Mouse (Mus musculus): ENCODE data around the gene Scn1b. TPM values are rescaled to one million over a fixed set of nuclear protein-coding genes. Genes with fewer than 3 reads are reported as not detected.

Scn1b gene
- polyA plus RNA-seq, 1 experiment from 2014 or later, result 4.4 TPM

DNA sequence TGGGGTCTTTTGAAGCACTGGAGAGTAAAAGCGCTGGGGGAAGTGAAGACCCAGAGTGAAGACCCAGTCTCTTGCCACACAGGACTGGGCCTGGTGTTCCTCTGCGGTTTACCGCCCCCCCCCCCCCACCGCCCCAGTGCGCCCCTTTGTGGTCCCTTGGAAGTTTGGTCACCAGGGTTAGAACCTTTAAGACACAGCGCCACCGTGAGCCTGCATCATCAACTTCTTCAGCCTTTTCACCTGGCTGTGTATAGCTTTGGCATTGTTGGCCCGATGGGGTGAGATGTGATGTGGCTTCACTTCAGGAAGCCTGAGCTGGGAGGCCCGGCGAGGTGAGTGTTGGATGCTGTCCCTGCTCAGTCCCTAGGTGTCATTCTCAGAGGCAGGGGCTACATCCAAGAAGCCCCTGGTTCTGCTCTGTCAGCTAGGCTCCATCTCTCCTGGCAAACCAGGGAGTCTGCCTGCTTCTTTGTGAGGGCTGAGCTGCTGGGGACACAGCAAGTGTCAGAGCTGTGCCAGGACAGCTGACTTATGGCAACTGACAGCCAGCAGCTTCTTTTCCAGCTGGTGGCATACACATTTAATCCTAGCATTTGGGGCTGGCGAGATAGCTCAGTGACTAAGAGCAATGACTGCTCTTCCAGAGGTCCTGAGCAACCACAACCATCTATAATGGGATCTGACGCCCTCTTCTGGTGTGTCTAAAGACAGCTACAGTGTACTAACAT is 31.9 kb downstream of the Scn1b start:
- WGBS, result 27% methylated on average over 11 of the region's 12 CpGs
- Histone ChIP-seq H3K9ac (replicated peaks) (no peak overlapping the region), H3K36me3 (no peaks in the 10 kb centered on the region), H3K4me1 (no peaks in the 10 kb centered on the region), H3K4me3 (no peak overlapping the region), H3K9me3 (no peaks in the 10 kb centered on the region), H3K4me2 (replicated peaks) (no peak overlapping the region), H3K27me3 (no peaks in the 10 kb centered on the region), H3K27ac (replicated peaks) (no peak overlapping the region)
- ATAC-seq (replicated peaks), result no peak

- Histone ChIP-seq H3K4me2 (replicated peaks) (no peak overlapping the region), H3K9me3 (no peaks in the 10 kb centered on the region), H3K27ac (replicated peaks) (no peak overlapping the region), H3K4me1 (0 out of 2 replicates have a peak, but pooled peaks cover 2% of the 10 kb centered on the region), H3K4me3 (no peak overlapping the region), H3K27me3 (no peaks in the 10 kb centered on the region), H3K36me3 (no peaks in the 10 kb centered on the region), H3K9ac (replicated peaks) (no peak overlapping the region)
- ATAC-seq (replicated peaks), result no peak
- WGBS, result 84% methylated on average over 2 of the region's 2 CpGs
Measured at GRCm38 (mm10) chr7:31089721-31090120, 37.1 kb downstream of the Scn1b start.

DNA sequence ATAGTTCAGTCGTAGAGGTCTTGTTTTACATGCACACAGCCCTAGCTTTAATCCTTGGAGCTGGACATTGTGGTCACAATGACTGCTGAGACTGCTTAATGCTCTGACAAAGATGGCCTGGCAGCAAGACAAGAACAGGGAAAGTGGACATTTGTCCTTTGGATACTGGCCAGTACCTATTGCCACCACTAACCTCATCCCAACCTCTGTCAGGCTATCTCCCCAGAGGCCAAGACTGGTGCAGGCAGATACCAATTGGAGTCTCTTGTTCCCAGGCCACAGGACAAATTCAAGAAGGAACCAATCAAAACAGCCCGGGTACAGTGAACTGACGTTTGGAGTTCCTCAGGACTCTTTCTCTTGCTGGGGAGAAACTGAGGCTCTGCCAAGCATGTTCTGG is 38.6 kb downstream of the Scn1b start:
- Histone ChIP-seq H3K4me2 (replicated peaks) (no peak overlapping the region), H3K9ac (replicated peaks) (no peak overlapping the region), H3K4me1 (0 out of 2 replicates have a peak, but pooled peaks cover 2% of the 10 kb centered on the region), H3K27ac (replicated peaks) (no peak overlapping the region), H3K27me3 (no peaks in the 10 kb centered on the region), H3K4me3 (no peak overlapping the region), H3K36me3 (no peaks in the 10 kb centered on the region), H3K9me3 (no peaks in the 10 kb centered on the region)
- no peak for ATAC-seq (replicated peaks)
- 63% methylated on average over 3 of the region's 3 CpGs for WGBS

- Histone ChIP-seq H3K4me3 (no peak overlapping the region), H3K9me3 (no peaks in the 10 kb centered on the region), H3K4me2 (replicated peaks) (no peak overlapping the region), H3K27me3 (no peaks in the 10 kb centered on the region), H3K4me1 (0 out of 2 replicates have a peak, but pooled peaks cover 2% of the 10 kb centered on the region), H3K27ac (replicated peaks) (no peak overlapping the region), H3K9ac (replicated peaks) (no peak overlapping the region), H3K36me3 (no peaks in the 10 kb centered on the region)
- no peak for ATAC-seq (replicated peaks)
- 80% methylated on average over 2 of the region's 2 CpGs for WGBS
Measured at GRCm38 (mm10) chr7:31087262-31087661, 39.5 kb downstream of the Scn1b start.

DNA sequence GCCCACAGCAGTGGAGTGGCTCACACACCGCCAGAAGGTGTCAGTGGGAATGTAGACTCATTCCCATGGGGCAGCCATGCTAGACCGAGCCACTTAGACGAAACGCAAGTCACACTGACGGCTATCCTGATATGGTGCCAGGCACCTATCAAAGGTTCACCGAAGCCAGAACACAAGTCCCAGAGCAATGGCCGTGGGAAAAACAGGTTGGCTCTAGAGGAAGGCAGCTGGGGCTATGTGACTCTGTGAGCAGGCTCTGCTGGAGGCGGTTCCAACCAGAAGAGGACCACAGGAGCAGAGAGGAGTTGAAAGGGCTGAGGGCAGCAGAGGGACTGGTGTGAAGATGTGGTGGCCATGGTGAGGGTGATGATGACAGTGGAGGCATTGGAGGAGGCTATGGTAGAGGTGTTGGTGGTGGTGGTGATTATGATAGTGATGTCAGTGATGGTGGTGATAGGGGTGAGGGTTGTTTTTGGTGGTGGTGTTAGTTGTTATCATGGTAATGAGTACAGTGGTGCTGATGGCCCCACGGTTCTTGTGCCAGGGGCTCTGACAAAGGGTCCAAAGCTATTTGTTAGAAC is 40.5 kb downstream of the Scn1b start:
- H3K27me3 ChIP-seq, result no peaks in the 10 kb centered on the region
- no peaks in the 10 kb centered on the region for H3K36me3 ChIP-seq
- no peak overlapping the region for H3K27ac ChIP-seq (replicated peaks)
- H3K4me3 ChIP-seq, result no peak overlapping the region
- no peak for ATAC-seq (replicated peaks)
- H3K9me3 ChIP-seq, result no peaks in the 10 kb centered on the region
- H3K9ac ChIP-seq (replicated peaks), result no peak overlapping the region
- H3K4me2 ChIP-seq (replicated peaks), result no peak overlapping the region
- H3K4me1 ChIP-seq, result 0 out of 2 replicates have a peak, but pooled peaks cover 2% of the 10 kb centered on the region
- WGBS, result 91% methylated on average over 9 of the region's 9 CpGs

DNA sequence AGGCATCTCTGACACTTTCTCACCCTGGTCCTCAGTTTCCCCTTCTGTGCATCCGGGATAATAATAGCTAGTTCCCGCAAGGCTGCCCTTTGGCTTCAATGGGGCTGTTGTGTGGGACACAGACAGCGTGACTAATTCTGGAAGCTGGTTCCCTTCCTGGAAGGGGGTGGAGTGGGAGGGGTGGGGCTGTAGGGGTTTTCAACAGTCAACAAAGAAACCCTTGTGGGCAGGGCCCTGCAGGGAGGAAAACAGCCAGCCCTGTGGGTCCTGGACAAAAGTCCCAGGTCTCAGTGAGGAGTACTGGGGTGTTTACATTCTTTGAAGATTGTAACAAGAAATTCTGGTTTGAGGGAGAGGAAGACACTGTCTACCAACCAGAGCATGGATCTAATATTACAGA is 41.6 kb downstream of the Scn1b start:
- Histone ChIP-seq H3K4me2 (replicated peaks) (no peak overlapping the region), H3K4me3 (no peak overlapping the region), H3K9me3 (no peaks in the 10 kb centered on the region), H3K27me3 (no peaks in the 10 kb centered on the region), H3K36me3 (no peaks in the 10 kb centered on the region), H3K9ac (replicated peaks) (no peak overlapping the region), H3K27ac (replicated peaks) (no peak overlapping the region), H3K4me1 (0 out of 2 replicates have a peak, but pooled peaks cover 2% of the 10 kb centered on the region)
- 9% methylated on average over 3 of the region's 3 CpGs for WGBS
- ATAC-seq (replicated peaks), result no peak

GRCm38 (mm10) chr7:31084140-31084539 is 42.7 kb downstream of the Scn1b start:
- 58% methylated on average over 9 of the region's 9 CpGs for WGBS
- Histone ChIP-seq H3K4me2 (replicated peaks) (no peak overlapping the region), H3K4me3 (no peak overlapping the region), H3K27me3 (no peaks in the 10 kb centered on the region), H3K9me3 (no peaks in the 10 kb centered on the region), H3K36me3 (no peaks in the 10 kb centered on the region), H3K27ac (replicated peaks) (0 out of 2 replicates have a peak overlapping the region, but pooled peaks have one; percentile 8), H3K9ac (replicated peaks) (no peak overlapping the region), H3K4me1 (0 out of 2 replicates have a peak, but pooled peaks cover 2% of the 10 kb centered on the region)
- no peak for ATAC-seq (replicated peaks)

GRCm38 (mm10) chr7:31082831-31083588 is 43.8 kb downstream of the Scn1b start:
- Histone ChIP-seq H3K27ac (replicated peaks) (no peak overlapping the region), H3K4me2 (replicated peaks) (no peak overlapping the region), H3K27me3 (no peaks in the 10 kb centered on the region), H3K9ac (replicated peaks) (no peak overlapping the region), H3K4me1 (0 out of 2 replicates have a peak, but pooled peaks cover 2% of the 10 kb centered on the region), H3K4me3 (no peak overlapping the region), H3K36me3 (no peaks in the 10 kb centered on the region), H3K9me3 (no peaks in the 10 kb centered on the region)
- ATAC-seq (replicated peaks), result no peak
- WGBS, result 65% methylated on average over 14 of the region's 14 CpGs

GRCm38 (mm10) chr7:31082106-31082505 is 44.7 kb downstream of the Scn1b start:
- Histone ChIP-seq H3K4me1 (0 out of 2 replicates have a peak, but pooled peaks cover 2% of the 10 kb centered on the region), H3K36me3 (no peaks in the 10 kb centered on the region), H3K9ac (replicated peaks) (no peak overlapping the region), H3K4me2 (replicated peaks) (no peak overlapping the region), H3K27ac (replicated peaks) (no peak overlapping the region), H3K4me3 (no peak overlapping the region), H3K9me3 (no peaks in the 10 kb centered on the region), H3K27me3 (no peaks in the 10 kb centered on the region)
- ATAC-seq (replicated peaks), result no peak

- Histone ChIP-seq H3K4me3 (no peak overlapping the region), H3K36me3 (no peaks in the 10 kb centered on the region), H3K27me3 (no peaks in the 10 kb centered on the region), H3K27ac (replicated peaks) (no peak overlapping the region), H3K9ac (replicated peaks) (no peak overlapping the region), H3K4me1 (0 out of 2 replicates have a peak, but pooled peaks cover 2% of the 10 kb centered on the region), H3K4me2 (replicated peaks) (no peak overlapping the region), H3K9me3 (no peaks in the 10 kb centered on the region)
- ATAC-seq (replicated peaks), result no peak
- 63% methylated on average over 1 of the region's 1 CpGs for WGBS
Measured at GRCm38 (mm10) chr7:31081106-31081505, 45.7 kb downstream of the Scn1b start.

DNA sequence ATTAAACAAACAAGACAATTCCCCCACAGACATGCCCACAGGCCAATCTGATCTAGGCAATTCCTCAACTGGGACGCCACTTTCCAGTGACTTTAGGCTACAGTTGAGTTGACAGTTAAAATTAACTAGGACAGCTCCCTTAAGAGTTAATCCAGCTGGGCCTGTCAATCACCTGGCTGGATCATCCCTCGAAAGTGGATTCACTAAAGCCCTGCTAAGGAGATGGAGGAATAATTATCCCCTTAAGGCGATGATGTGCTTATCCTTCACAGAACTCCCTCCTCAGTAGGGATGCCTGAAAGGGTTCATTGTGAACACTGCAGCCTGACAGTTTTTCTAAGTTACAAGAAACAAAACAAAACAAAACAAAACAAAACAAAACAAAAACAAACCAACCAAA is 46.2 kb downstream of the Scn1b start:
- H3K9ac ChIP-seq (replicated peaks), result no peak overlapping the region
- 50% methylated on average over 3 of the region's 3 CpGs for WGBS
- no peak for ATAC-seq (replicated peaks)

DNA sequence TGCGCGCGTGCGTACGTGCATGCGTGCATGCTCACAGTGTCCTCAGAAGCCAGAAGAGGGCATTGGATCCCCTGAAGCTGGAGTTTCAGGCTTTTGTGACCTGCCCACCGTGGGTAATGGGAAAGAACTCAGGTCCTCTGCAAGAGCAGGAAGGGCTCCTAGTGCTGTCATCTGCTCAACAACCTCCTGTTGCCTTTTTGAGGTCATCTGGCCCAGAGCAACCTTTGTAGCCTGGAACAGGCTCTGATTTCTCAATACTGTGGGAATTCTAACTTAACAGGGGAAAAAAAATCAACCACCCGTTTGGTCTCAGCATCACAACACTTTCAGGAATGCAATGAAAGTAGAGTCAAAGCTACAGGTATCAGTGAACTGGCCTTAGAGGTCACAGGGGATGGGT is 47.1 kb downstream of the Scn1b start:
- H3K9me3 ChIP-seq, result no peaks in the 10 kb centered on the region
- H3K4me3 ChIP-seq, result no peak overlapping the region
- no peaks in the 10 kb centered on the region for H3K27me3 ChIP-seq
- no peaks in the 10 kb centered on the region for H3K4me1 ChIP-seq
- ATAC-seq (replicated peaks), result no peak
- H3K27ac ChIP-seq (replicated peaks), result no peak overlapping the region
- 86% methylated on average over 8 of the region's 8 CpGs for WGBS
- H3K36me3 ChIP-seq, result no peaks in the 10 kb centered on the region
- H3K4me2 ChIP-seq (replicated peaks), result no peak overlapping the region
- no peak overlapping the region for H3K9ac ChIP-seq (replicated peaks)

More for the DNA sequence above, 46.2 kb downstream of the Scn1b start:
- H3K27me3 ChIP-seq, result no peaks in the 10 kb centered on the region
- H3K9me3 ChIP-seq, result no peaks in the 10 kb centered on the region
- no peak overlapping the region for H3K27ac ChIP-seq (replicated peaks)
- H3K36me3 ChIP-seq, result no peaks in the 10 kb centered on the region
- H3K4me1 ChIP-seq, result 0 out of 2 replicates have a peak, but pooled peaks cover 2% of the 10 kb centered on the region
- no peak overlapping the region for H3K4me3 ChIP-seq
- H3K4me2 ChIP-seq (replicated peaks), result no peak overlapping the region

All from forebrain, embryonic 15.5 days (tissue).